Mouse (Mus musculus): ENCODE measurements around the gene Cldn18.
A peak's percentile ranks its signal among the peaks of the same experiment; 100 is the strongest.

Gene Cldn18

DNA sequence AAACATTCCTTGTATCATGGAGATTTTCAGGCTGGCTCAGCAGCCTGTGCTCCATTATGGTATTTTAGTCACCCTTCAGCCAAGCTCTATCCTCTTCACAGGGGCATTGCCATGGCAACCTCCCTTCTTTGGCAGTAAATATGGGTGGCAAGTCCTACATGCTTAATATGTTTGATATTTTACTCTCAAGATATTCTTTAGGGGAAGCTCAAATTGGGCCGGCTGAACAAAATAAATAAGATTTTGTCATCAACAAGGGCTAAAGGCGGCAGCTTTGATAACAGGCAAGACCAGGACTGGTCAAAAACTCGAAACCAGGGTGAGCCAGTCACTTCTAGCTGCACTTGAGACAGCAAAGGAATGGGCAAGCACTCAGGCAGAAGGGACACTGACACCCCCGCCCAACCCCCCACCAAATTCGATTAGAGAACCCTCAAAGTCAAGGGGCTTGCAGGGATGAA is 32.0 kb downstream of the Cldn18 start:
- DNase-seq (ENCODE audit: low spot score), result no peak

- no peak for DNase-seq (ENCODE audit: low spot score)
Measured at GRCm38 (mm10) chr9:99681980-99682570, 35.0 kb downstream of the Cldn18 start.

DNA sequence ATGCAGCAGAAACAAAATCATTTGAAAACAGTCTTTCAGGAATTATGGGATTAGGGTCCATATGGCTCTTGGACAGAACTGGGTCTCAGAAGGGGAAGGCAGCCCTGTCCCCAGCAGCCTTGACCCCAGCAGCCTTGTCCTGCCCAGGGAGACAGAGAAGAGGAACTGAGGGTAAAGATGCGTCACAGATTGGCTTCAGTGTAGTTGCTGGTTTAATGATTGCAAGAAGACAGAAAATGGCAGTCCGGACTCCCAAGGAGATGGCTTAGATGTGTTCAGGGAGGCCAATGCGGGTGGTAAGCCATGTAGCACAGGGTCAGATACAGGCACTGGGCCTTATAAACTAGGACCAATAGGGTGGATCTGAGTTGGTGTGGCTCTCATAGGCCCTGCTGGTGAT is 41.4 kb downstream of the Cldn18 start:
- DNase-seq (ENCODE audit: low spot score), result no peak

DNA sequence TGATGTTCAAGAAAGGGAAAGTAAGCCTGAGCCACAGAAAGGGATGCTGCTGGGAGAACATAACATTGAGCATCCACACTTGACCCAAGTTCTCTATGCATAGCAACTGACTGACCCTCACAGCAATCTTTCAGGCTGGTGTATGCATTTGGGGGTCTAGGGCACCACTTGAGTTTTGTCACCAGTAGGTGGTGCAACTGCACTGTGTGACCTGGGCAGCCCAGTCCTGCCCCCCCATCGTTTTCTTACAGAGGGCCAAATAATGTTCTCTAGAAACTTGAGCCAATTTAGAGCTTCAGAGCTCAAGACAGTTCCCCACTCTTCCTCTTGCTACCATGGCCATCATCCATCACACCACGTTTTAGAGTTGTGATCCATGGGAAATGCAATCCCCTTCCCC is 45.5 kb downstream of the Cldn18 start:
- DNase-seq (ENCODE audit: low spot score), result no peak

GRCm38 (mm10) chr9:99667596-99667995 is 49.5 kb downstream of the Cldn18 start:
- no peak for DNase-seq (ENCODE audit: low spot score)

DNA sequence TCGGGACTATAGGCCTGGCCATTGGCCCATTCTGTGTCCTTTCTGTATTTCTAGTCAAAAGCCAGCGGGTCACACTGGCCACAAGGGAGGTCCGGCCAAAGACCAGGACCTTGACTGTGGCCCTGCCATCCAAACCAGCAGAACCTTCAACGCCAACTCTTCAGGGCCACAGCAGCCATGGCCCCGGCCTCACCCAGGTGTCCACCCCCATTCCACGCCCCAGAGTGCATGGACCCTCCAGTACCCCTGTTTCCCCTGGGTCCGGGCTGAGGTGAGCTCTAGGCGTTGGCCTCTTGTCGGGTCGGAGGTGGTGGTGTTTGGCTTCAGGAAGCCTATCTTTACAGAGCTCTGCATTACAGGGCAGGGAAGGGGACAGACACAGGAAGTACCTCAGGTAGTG is 54.2 kb downstream of the Cldn18 start:
- no peak for DNase-seq (ENCODE audit: low spot score)

DNA sequence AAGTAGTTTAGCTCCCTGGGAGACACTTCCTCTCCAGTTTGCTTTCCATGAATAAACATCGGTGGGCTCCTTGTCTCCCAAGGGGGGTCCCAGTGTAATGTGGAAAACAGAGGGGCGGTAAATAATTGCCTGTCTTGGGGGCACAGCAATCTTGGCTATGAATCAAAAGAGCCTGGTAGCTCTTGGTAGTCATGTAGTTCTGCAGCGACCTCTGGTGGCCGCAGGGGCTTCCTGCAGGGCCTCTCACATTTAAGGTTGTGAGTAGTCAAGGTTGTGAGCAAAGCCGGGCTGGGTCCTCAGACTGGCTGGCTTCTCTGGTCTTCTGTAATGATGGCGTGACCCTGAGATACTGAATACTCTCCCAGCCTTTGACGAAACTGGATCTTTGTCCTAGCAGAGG is 54.7 kb downstream of the Cldn18 start:
- peak; percentile 65 for DNase-seq (ENCODE audit: low spot score)

- DNase-seq (ENCODE audit: low spot score), result peak; percentile 37
Measured at GRCm38 (mm10) chr9:99661606-99662166, 55.4 kb downstream of the Cldn18 start.

DNA sequence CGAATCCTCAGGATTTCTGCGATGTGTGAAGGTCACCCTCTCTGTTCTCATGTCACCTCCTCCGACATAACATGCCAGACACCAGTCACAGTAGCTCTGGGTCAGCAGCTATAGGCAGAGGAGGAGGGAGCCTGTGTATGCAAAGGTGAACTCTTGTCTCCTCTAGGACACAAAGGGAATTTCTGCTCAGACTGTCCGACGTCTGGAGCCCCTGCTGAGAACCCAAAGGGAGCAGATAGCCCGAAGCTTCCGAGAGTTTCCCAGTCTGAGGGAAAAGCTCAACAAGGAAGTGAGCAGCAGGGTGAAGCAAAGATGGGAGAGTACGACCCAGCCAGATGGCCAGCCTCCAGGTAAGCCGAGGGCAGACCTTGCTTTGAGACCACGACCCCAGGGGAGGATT is 56.3 kb downstream of the Cldn18 start:
- DNase-seq (ENCODE audit: low spot score), result no peak

GRCm38 (mm10) chr9:99646102-99646501 is 71.0 kb downstream of the Cldn18 start:
- DNase-seq (ENCODE audit: low spot score), result peak; percentile 31

DNA sequence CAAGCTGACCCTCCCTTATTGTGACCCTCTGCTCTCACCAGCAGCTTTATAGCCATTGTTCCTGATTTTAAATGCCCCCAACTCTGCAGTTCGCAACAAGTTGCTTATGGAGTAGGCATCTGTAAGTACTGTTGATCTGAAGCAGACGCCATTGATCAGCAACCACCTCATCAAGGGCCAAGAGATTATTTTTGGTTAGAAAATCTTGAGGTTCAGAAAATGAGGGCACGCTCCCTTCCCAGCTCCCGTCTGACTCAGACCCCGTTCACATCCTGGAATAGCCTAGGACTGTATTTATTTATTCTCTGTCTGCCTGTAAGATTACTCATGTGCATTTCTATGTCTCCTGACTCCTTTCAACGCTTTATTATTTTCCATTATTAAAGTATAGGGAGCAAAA is 71.7 kb downstream of the Cldn18 start:
- no peak for DNase-seq (ENCODE audit: low spot score)

DNA sequence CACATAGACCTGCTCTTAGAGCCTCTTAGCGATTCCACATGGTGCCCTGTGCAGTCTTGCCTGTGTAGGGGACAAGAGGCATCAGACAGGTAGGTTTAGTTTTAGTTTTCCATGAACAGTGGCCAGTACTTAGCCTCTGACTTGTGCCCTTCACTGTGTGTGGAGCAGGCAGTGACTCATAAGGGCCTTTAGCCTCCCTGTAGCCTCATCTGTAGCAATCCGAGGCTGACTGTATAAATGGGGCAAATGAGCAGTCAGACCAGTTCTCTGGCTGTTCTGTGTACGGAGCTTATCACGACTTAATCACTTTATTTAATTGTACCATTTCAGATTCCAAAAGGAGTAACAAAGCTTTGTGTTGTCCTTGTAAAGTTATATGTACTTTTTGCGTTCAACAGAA is 77.1 kb downstream of the Cldn18 start:
- peak; percentile 58 for DNase-seq (ENCODE audit: low spot score)

All from urinary bladder, postnatal 14 days (tissue).